Mouse (Mus musculus) CH12.LX (cell line): ENCODE results near the gene Egf.

Experiments
- BHLHE40 ChIP-seq: IDR thresholded peaks from 2 replicates; pipeline ENCODE4 v1.6.1; 2011; ENCODE audit warnings: mild to moderate bottlenecking, low read depth, low read length, improper control_type of control experiment
- CTCF ChIP-seq, 2 experiments: IDR thresholded peaks in 1 of 2; conservative IDR thresholded peaks in 1 of 2; 2 replicates each; pipeline ENCODE4 v1.5.1; 2011 to 2012; ENCODE audit warnings: low read depth in 2 of 2, low read length in 2 of 2, improper control_type of control experiment in 1 of 2, inconsistent platforms in 1 of 2, mild to moderate bottlenecking in 1 of 2, moderate library complexity in 1 of 2
- EP300 ChIP-seq: IDR thresholded peaks from 2 replicates; pipeline ENCODE4 v1.6.1; 2011; ENCODE audit warnings: low read length, improper control_type of control experiment
- MXI1 ChIP-seq: IDR thresholded peaks from 2 replicates; pipeline ENCODE4 v1.6.1; 2011; ENCODE audit warnings: mild to moderate bottlenecking, low read depth, low read length, improper control_type of control experiment
- NELFE ChIP-seq: IDR thresholded peaks from 2 replicates; pipeline ENCODE4 v1.6.1; 2011; ENCODE audit warnings: low read depth, low read length, improper control_type of control experiment
- NRF1 ChIP-seq: IDR thresholded peaks from 2 replicates; pipeline ENCODE4 v1.6.1; 2014; ENCODE audit warnings: low read depth, mild to moderate bottlenecking, inconsistent platforms, low read length, improper control_type of control experiment, moderate library complexity
- POLR2A ChIP-seq: IDR thresholded peaks from 2 replicates; pipeline ENCODE4 v1.6.1; 2011; ENCODE audit warnings: low read depth, mild to moderate bottlenecking, improper control_type of control experiment, low read length
- TCF12 ChIP-seq: IDR thresholded peaks from 2 replicates; pipeline ENCODE4 v1.6.1; 2014; ENCODE audit warnings: low read depth, mild to moderate bottlenecking, inconsistent platforms, low read length, improper control_type of control experiment
- USF1 ChIP-seq: IDR thresholded peaks from 2 replicates; pipeline ENCODE4 v1.6.1; 2014; ENCODE audit warnings: low read depth, mild to moderate bottlenecking, inconsistent platforms, low read length, improper control_type of control experiment

DNA sequence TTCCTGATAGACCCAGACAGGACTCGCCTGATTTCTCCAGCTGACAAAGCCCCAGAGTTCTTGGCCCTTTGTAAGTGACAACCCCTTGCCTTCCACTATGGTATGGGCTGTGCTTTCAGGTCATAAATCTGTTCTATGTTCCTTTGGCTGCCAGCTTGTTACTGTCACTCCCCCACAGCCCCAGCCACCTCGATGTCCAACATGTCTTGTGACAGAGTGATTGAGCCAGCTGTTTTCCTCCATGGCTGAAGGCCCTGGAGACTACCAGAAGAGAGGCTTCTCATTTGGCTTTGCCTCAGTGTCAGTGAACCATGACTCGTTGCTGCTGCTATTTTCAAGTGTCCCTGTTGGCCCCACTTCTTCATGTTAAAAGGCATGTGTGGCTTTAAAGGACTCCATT is 109.7 kb downstream of the Egf start:
- no peak for TF ChIP-seq EP300
- no peak for TF ChIP-seq MXI1
- TF ChIP-seq CTCF (conservative IDR thresholded peaks at IDR 0.05 in 1 of 2, IDR thresholded peaks at IDR 0.05 in 1 of 2; ENCODE audit: low read depth in 2 of 2, low read length in 2 of 2), result no peak
- no peak for TF ChIP-seq BHLHE40
- TF ChIP-seq USF1, result no peak
- no peak for TF ChIP-seq NELFE
- no peak for TF ChIP-seq NRF1
- no peak for TF ChIP-seq POLR2A
- TF ChIP-seq TCF12, result no peak
